Mouse (Mus musculus) adrenal gland, adult (tissue): ENCODE measurements around the gene Sox15.

Experiments used
- DNase-seq, 2 experiments: peaks; one replicate each; pipeline ENCODE4 v3.0.0; 2022 to 2023; ENCODE audit warnings: low spot score in 1 of 2; ENCODE audit not compliant: inconsistent age in 2 of 2

Sox15 gene

DNA sequence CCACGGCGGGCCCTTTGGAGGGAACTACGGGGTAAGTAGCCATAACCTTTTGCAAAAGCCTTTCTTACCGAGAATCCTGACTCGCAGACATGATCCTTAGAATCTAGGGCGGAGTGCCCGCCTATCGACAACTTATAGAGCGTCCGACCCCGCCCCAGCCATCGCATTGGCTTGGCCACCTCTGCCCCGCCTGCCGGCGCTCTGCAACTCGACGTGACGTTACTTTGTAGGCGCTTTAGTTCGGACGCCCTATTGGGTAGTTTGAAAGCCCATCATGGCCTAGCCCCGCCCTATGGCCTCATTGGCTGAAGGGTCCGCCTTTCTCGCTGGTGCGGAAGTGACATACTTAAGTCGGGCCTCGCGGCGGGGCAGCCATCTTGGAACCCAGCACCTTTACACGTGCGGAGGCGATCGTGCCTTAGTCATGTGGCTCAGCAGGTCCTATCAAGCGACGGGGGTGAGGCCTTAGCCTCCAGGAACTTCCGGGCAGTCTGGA, 17.1 kb downstream of the Sox15 start, which contains the start of gene Eif4a1:
TSS of gene Eif4a1 (minus strand) at position 213 of the 496 bp plus-strand sequence.
- peak; percentile 100 for DNase-seq

- DNase-seq, result no peak
These were observed 24.0 kb downstream of the Sox15 start for GRCm38 (mm10) chr11:69679144-69679543.

DNA sequence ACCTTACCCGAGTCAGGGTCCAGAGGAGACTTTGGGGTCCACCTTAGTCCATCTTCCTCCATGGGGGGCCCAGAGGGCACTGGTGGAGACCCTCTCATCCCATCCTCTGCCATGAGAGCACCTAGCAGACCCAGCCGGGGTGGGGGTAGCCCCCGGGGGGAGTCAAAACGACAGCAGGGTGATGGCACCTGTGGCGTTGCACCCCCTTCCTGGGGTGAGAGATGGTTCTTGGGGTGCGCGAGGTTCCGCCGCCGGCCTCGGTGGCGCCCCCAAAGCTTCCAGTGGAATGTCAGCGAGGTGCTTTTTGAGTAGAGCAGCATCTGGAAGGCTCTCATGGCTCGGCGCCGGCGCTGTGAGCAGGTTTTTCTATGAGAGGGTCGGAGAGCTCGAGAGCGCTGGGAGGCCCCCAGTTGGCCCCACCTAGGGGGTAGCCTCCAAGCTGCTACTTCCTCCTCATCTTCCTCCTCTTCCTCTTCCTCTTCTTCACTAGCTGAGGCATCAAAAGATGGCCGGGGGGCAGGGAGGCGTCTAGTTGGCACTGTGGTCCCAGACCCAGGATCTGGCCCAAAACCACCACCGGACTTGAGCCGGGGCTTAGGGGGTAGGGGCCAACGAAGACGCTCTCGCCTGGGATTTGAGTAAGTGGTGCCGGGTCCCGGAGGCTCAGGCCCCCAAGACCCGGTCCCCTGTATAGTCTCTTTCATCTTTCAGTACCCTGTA, 25.2 kb downstream of the Sox15 start:
- peak in 1 of 2 experiments; percentile 51 for DNase-seq

DNA sequence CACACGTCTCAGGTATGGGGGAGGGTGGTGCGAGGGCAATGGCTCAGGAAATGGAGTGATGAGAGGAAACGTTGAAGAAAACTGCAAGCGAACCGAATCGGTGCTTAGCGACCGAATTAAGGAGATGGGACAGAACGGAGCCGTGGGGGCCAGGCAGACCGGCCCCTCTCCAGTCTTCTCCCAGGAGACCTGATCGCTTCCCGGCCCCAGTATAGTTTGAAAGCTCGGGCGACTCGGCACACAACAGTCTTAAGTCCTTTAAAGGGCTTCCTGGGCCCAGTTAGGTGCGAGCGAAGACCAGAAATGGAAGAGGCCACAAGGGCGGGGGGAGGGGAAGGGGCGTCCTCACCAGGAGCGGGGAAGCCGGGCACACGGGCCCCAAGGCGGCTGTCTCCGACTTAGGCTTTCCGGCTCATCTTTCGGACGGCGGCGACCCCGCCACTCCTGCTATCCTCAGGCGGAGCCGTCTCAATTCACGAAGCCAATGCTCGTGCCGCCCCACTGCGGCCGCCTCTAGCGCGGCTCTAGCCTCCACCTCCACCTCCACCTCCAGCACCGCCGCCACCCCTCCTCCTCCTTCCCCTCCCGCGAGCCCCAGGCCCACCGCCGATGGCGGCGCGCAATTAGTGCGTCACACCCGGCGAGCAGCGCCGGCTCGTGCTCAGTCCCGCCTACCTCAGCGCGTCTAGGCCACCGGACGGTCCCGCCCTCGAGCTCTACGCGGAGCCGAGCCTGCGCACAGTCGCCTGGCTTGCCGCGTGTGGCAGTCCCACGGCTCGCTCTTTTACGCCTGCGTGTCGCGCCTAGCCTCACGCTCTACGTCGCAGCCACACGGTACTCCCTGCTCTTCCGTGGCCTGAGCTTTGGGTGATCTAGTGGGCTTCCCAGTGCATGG, 26.4 kb downstream of the Sox15 start, which contains the start of gene Senp3:
TSS of gene Senp3 (minus strand) at position 771 of the 895 bp plus-strand sequence.
- DNase-seq, result peak; percentile 98

- DNase-seq, result peak in 1 of 2 experiments; percentile 46
These were observed 27.2 kb downstream of the Sox15 start for GRCm38 (mm10) chr11:69682209-69682839.

DNA sequence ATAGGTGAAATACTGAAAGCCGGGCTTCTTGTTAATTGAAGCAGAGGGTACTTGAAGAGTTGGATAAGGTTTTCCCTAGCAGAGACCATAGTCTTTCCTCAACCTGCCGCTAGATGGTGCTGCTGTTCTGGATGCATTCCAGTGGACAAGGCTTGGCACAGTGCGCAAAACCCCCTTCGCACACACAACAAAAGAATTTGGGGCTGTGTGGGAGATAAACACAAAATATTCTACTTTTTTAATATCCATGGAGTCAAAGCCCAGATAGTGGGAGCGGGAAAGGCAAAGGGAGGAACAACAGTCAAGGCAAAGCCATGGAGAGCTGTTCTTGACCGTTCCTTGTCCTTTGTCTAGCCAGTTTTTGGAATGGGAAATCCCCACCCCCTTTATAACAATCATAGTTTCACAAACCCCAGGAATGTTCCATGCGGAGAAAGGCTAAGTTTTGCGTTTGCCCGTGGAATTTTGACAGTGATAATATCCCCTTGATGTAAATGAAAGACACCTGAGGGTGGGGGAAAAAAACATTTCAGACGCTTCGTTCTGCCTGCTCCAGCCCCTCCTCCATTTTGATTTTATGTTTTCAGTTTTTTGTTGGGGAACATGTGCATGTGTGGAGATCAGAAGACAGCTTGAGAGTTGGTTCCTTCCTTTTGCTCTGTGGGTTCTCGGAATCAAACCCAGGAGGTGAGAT, 27.9 kb downstream of the Sox15 start:
- peak; percentile 89 to 97 for DNase-seq

DNA sequence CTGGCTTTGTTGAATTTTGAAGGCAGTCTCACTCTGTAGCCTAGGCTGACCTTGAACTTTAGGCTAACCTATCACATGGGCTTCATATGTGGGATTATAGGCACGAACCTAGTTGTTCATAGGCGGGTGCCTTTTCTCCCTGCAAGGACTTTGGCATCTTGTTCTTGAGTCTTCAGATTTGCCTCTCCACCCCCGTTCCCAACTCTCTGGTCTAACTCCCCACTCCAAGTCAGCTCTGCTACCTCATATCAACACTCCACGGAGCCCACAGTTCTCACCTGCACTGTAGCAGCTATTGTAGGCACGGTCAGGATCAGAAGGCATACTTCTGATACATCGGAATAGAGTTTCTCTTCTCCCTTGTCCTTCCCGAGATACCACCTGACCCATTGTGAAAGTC, 28.5 kb downstream of the Sox15 start:
- peak in 1 of 2 experiments; percentile 54 for DNase-seq

- DNase-seq, result peak; percentile 42 to 54
These were observed 29.1 kb downstream of the Sox15 start for GRCm38 (mm10) chr11:69684128-69684745.

- DNase-seq, result no peak
These were observed 29.8 kb downstream of the Sox15 start for GRCm38 (mm10) chr11:69684936-69685335.

DNA sequence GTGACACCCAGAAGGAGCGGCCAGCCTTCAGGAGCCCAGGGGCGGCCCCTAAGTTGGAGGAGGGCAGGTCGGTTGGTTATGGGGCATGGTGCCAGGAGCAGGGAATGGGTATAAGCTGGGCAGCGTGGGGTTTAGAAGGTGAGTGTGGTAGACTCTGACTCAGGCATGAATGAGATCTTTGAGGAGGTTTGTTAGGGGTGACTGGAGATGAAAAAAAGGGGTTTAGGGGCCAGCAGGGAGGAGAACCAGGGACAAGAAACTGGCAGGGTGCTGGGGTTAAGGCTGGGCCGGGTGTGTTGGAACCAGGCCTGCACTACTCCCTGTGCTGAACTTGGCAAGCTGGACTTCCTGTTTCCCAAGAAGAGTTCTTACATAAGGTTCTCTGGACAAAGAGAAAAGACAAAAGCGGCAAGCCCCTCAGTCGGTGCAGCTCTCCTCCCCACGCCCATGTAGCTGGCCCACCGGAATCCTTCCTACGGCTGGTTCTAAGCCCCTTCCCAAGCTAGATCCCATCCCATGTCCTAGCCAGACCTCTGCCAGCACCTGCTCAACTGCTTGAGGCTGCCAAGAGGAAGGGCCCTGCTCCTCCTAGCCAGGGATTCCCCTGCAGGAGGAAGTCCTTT, 30.5 kb downstream of the Sox15 start, which contains the start of gene Tnfsf13:
TSS of gene Tnfsf13 (minus strand) at position 259 of the 623 bp plus-strand sequence.
- peak; percentile 80 to 95 for DNase-seq

DNA sequence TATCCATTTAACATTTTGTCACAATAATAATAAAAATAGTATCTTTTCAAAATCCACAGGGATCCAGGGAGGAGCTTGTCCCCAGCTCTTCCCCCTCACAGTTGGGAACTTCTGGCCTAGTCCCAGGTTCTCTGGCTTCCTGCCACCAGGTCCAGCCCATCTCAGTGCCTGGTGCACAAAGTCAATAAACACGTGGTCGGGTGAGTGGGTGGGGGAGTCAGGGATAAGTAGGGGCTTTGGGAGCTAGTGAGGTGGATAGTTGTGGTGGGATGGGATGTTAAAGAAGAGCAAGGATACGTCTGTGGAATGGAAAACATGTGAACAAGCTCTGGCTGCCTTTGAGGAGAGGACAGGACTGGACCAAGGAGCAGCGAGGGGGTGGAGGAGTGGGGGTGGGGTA, 31.3 kb downstream of the Sox15 start:
- peak; percentile 67 to 81 for DNase-seq

DNA sequence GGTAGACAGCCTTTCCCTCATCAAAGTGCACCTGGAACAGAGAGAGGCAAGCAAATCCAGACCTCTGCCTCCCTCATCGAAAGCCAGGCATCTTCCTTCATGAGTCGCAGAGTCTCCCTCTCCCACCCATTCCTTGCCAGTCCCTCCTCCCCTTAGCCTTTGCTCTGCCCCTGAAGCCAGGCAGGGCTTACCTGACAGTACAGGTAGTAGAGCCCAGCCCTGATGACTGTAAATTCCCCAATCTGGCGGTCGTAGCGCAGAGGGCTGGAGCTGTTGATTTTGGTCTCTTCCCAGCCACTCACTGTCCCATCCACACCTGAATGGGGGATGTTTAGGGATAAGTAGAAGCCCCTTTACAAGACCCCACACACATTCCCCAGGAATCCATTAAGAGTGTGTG, 31.9 kb downstream of the Sox15 start:
- DNase-seq, result no peak

- DNase-seq, result no peak
These were observed 34.8 kb downstream of the Sox15 start for GRCm38 (mm10) chr11:69689891-69690290.

GRCm38 (mm10) chr11:69692196-69692811, 37.2 kb downstream of the Sox15 start:
- DNase-seq, result no peak

GRCm38 (mm10) chr11:69692863-69693262, 37.7 kb downstream of the Sox15 start:
- DNase-seq, result no peak

DNA sequence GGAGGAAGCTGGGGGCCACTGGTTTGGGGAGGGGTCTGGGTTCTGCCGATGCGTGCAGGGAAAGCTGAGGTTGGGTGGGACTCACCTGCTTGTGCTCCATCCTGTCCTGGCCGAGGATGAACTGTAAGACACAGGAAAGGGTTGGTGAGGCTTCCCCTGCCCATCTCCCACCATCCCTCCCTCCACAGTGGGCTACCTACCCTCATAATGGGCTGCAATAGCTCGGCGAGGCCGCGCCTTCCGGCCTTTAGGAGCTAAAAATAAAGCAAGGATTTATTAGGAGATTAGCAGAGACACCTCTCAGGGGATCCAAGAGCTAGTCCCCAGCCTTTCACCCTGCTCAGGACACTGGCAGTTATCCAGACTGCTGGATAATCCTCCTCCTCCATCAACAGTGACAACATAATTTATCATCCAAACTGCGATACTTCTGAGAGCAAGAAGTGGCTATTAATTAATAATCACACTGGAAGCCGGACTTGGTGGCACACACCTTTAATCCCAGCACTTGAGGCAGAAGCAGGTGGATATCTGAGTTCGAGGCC, 38.4 kb downstream of the Sox15 start:
- no peak for DNase-seq

DNA sequence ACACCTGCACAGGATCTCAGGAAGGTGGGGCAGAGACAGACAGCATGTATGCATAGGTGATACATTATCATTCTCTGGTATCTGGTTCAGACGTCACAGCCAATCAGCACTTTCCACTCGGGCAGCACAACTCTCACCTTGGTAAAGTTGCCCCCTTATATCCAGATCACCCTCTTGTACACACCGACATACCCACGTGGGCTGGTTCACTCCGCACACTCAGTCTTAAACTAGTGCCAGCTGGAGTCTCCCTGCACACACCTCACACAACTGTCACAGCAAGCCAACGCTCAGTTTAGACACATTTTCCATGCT, 39.9 kb downstream of the Sox15 start:
- no peak for DNase-seq

GRCm38 (mm10) chr11:69695361-69696181, 40.5 kb downstream of the Sox15 start, which contains the start of the genes Tnfsf12 and Tnfsfm13:
TSS of gene Tnfsf12 (minus strand) at chr11:69695849.
TSS of gene Tnfsfm13 (minus strand) at chr11:69696098.
- peak; percentile 85 to 95 for DNase-seq
